Mouse (Mus musculus): ENCODE results near the gene Art5.
A peak's percentile ranks its signal among the peaks of the same experiment; 100 is the strongest.

The Art5 gene

GRCm38 (mm10) chr7:102081784-102082183 lies 27.5 kb downstream of the Art5 start:
- DNase-seq (ENCODE audit: low read depth) = no peak

GRCm38 (mm10) chr7:102080311-102080710 lies 29.0 kb downstream of the Art5 start:
- no peak for DNase-seq (ENCODE audit: low read depth)

- DNase-seq (ENCODE audit: low read depth) = peak; percentile 68
These were observed 30.8 kb downstream of the Art5 start for GRCm38 (mm10) chr7:102078517-102078916.

DNA sequence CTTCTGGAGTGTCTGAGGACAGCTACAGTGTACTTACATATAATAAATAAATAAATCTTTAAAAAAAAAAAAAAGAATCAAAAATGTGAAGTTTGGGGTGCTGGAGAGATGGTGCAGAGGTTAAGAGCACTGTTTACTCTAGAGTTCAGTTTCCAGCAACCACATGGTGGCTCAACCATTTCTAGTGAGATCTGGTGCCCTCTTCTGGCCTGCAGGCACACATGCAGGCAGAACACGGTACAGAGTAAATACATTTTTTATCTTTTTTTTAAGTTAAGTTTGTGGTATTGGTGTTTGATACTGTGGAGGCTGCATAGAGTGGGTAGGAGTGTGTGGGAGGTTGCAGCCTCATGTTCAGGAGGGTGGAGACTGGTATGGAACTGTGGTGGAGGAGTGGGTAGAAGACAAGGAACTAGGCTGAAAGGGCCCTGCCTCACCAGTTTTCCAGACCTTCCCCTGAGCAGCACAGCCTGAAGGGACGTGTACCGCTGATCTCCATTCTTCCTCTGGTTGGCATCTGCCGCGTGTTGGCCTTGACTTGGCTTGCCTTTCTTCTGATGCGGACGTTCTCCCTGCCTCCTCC lies 32.5 kb downstream of the Art5 start:
- DNase-seq (ENCODE audit: low read depth) = peak; percentile 74

DNA sequence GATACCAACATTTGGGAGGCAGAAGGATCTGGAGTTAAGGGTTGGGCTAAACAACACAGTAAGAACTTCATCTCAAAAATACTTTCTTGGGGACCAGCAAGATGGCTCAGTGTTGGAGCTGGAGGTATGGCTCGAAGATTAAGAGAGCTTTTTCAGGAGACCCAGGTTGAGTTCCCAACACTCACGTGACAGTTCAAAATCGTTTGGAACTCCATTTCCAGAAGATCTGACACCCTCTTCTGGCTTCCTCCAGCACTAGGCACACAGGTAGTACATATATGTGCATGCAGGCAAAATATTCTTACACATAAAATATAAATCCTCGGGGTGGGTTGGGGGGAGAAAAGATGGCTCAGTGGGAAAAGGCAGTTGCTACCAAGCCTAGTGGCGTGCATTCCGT lies 42.9 kb downstream of the Art5 start:
- DNase-seq (ENCODE audit: low read depth) = peak; percentile 20

DNA sequence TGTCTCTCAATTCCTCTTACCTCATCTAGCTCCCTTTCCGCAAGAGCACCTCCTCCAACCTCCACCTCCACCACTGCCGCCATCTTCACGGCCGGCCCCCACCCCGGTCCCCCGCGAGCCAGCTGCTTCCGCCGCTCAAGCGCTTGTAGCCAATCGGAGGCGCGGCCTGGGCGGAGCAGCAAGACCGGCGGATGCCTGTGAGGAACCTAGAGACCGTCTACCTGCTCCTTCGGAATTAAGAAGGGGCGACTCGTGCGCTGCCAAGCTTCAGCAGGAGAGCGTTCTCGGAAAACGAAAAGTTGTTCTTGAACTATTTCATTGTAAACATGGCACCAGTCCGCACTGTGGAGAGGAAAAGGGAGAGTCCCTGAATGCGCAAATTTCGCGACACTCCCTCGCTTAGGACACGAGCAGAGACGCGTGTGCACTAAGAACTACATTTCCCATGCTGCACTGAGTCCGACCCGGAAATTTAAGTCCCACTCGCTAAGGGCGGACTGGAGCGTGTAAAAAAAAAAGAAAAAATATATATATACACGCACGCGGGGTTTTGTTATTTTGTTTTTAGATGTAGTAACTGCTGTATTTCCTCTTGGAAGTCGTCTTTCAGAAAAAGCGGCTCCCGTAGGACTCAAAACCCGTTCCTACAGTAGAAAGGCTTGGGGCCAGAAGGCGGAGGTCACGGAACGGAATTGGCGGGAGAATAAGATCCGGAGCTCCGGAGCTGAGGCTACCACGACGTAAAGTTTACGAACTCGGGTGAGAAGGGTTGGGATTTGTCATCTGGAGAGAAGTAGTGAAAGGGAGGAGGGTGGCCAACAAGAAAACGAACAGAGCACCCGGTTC lies 44.0 kb downstream of the Art5 start, which contains the start of the genes Rnf121, Xndc1 and Xntrpc:
Gene Rnf121, minus strand, starts transcription at position 424 of the 846 bp plus-strand sequence.
Gene Xndc1, plus strand, starts transcription at position 466 of the 846 bp plus-strand sequence.
Gene Xntrpc, plus strand, starts transcription at position 668 of the 846 bp plus-strand sequence.
- peak; percentile 96 for DNase-seq (ENCODE audit: low read depth)

GRCm38 (mm10) chr7:102064655-102065045 lies 44.6 kb downstream of the Art5 start:
- DNase-seq (ENCODE audit: low read depth) = no peak

- DNase-seq (ENCODE audit: low read depth) = peak; percentile 51
These were observed 45.4 kb downstream of the Art5 start for GRCm38 (mm10) chr7:102063891-102064290.

DNA sequence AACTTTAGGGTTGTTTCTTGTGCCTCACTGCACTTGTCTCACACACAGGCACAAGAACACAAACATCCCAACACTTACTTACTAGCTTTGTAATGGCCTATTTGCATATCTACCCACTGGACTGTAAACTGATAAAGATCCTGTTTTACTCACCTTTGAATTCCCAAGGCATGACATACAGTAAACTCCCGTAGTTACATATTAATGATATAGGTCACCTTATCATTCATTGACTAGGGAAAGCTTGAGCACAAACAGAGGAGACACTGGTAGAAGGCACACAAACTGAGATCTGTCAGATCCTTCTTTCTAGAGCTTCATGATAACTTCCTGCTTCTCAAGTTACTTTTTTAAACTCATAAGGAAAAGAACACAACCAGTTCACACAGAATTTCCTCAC lies 47.1 kb downstream of the Art5 start:
- DNase-seq (ENCODE audit: low read depth) = no peak

DNA sequence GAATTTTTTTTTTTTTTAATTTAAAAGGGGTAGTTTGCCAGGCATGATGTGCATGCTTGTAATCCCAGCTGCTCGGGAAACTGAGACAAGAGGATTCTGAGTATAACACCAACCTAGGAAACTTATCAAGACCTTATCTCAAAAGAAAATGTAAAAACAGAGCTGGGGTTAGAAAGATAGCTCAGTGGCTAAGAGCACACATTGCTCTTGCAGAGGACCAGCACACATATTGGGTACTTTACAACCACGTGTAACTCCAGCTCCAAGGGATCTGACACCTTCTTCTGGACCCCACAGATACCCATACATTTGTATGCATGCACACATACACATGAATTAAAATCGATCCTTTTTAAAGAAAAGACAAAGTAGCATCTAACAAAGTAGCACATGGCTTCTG lies 47.9 kb downstream of the Art5 start:
- DNase-seq (ENCODE audit: low read depth) = no peak

DNA sequence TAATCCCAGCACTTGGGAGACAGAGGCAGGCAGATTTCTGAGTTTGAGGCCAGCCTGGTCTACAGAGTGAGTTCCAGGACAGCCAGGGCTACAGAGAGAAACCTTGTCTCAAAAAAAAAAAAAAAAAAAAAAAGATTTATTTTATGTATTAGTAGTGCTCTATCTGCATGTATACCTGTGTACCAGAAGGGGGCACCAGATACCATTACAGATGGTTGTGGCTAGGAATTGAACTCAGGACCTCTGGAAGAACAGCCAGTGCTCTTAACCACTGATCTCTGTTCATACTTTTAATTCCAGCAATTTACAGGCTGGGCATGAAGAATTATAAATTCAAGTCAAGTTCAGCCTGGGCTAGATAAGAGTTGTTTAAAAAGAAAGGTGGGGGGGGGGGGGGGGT lies 60.8 kb downstream of the Art5 start:
- peak; percentile 67 for DNase-seq (ENCODE audit: low read depth)
